Mouse (Mus musculus) forebrain, embryonic 14.5 days (tissue): ENCODE data around the gene Med8. TPM values are rescaled to one million over a fixed set of nuclear protein-coding genes. Genes with fewer than 3 reads are reported as not detected.

ENCODE experiments used
- polyA plus RNA-seq: library from polyadenylated mRNA; unstranded; fragments of >200 nt; fragmentation: Nextera tagmentation; extraction: Ambion mirVana; gene quantifications from 2 replicates; pipeline ENCODE4 v1.2.1, GENCODE M21; 2014

Med8 gene
- polyA plus RNA-seq, 1 experiment from 2014 or later, result 119 TPM

Other genes starting within 250 kb of the Med8 start
- gene Kdm4a, start 229.3 kb upstream of the Med8 start, polyA plus RNA-seq, result 51.4 and 66.7 TPM in 2 replicates
- gene Ptprf, start 117.9 kb upstream of the Med8 start, polyA plus RNA-seq, result 42.0 and 50.2 TPM in 2 replicates
- 8.0 and 10.0 TPM in 2 replicates for gene Szt2, start 64 bp upstream of the Med8 start, polyA plus RNA-seq
- 26.1 and 28.9 TPM in 2 replicates for gene Elovl1, start 18.8 kb downstream of the Med8 start, polyA plus RNA-seq
- gene Cdc20, start 28.0 kb downstream of the Med8 start, polyA plus RNA-seq, result 116 and 151 TPM in 2 replicates
- gene Mpl, start 48.2 kb downstream of the Med8 start, polyA plus RNA-seq, result 0.18 and 0.22 TPM in 2 replicates
- gene Tie1, start 80.7 kb downstream of the Med8 start, polyA plus RNA-seq, result 10.8 and 12.4 TPM in 2 replicates
- gene 2610528J11Rik, start 117.7 kb downstream of the Med8 start, polyA plus RNA-seq, result not detected in 2 replicates
- gene Tmem125, start 134.7 kb downstream of the Med8 start, polyA plus RNA-seq, result not detected in 2 replicates
- 0.81 and 0.91 TPM in 2 replicates for gene Cfap57, start 211.4 kb downstream of the Med8 start, polyA plus RNA-seq
- 167 and 176 TPM in 2 replicates for gene Ebna1bp2, start 211.5 kb downstream of the Med8 start, polyA plus RNA-seq
- not detected in 2 replicates for gene Olfr62, start 249.6 kb downstream of the Med8 start, polyA plus RNA-seq